Mouse (Mus musculus) spleen, adult 2 months (tissue): ENCODE measurements at regions not wholly inside any gene's neighbourhood (a gene's known extent, or its start where the extent isn't known, plus 50 kb on each side); places are given as distances from the start of the nearest gene placed in this dataset.

Experiments
- CTCF ChIP-seq: fragments of 200-500 bp; IDR thresholded peaks from 2 replicates; pipeline ENCODE4 v1.5.1; 2011; ENCODE audit warnings: mild to moderate bottlenecking, inconsistent platforms; ENCODE audit not compliant: insufficient read depth, insufficient read length, insufficient replicate concordance; ENCODE audit errors: extremely low read depth
- POLR2A ChIP-seq: fragments of 200-500 bp; IDR thresholded peaks from 2 replicates; pipeline ENCODE4 v1.6.1; 2011; ENCODE audit warnings: low read depth, low read length, inconsistent platforms

GRCm38 (mm10) chr13:73397033-73397432, 68.7 kb upstream of the Ndufs6 start:
- no peak for TF ChIP-seq POLR2A
- TF ChIP-seq CTCF, result no peak
